9 mouse cellular contexts compared by ENCODE assay signal in genomic region chrX:111894321-111895050, GRCm38 (mm10). TPM values are rescaled to one million over a fixed set of nuclear protein-coding genes. Genes with fewer than 3 reads are reported as not detected.
A peak's percentile ranks its signal among the peaks of the same experiment; 100 is the strongest.
DNase-seq lines count a peak whose midpoint lies in the region; ATAC-seq and TF ChIP-seq lines count a peak whose summit lies in the region.
"Had no signal": no experiment of that assay in that cellular context is flagged by ENCODE, and none has a peak within 500 bp of the region (broad histone marks: within the 10 kb centered on the region; RNA-seq: fewer than 3 reads in every experiment).

No protein-coding gene starts in this region.

- peaks cover 9% of the 10 kb centered on the region; the same call in 1 of the 2 replicates for H3K27me3 ChIP-seq in heart, embryonic 10.5 days (ENCODE audit: insufficient read depth, poor library complexity, severe bottlenecking)
- H3K27me3 ChIP-seq in forebrain, embryonic 14.5 days (replicated peaks; ENCODE audit: control insufficient read depth, insufficient read depth, low read length): 0 out of 2 replicates have a peak, but pooled peaks cover 5% of the 10 kb centered on the region
- peaks cover 11% of the 10 kb centered on the region for H3K27me3 ChIP-seq in limb, embryonic 15.5 days
- H3K27me3 ChIP-seq: CH12.LX had no signal

- H3K4me3 ChIP-seq in heart, embryonic 10.5 days: peak overlapping the region; percentile 56
- peak overlapping the region; percentile 38 to 53; a peak in 3 of 4 replicates for H3K4me3 ChIP-seq in ES-E14 (ENCODE audit: insufficient read depth in 1 of 2, low read depth in 1 of 2, low read length in 2 of 2, poor library complexity in 1 of 2, severe bottlenecking in 1 of 2)
- peak overlapping the region; percentile 39 for H3K4me3 ChIP-seq in forebrain, embryonic 14.5 days (ENCODE audit: low read depth, low read length)
- peak overlapping the region; percentile 44 for H3K4me3 ChIP-seq in limb, embryonic 15.5 days

- no peaks in the 10 kb centered on the region for H3K36me3 ChIP-seq in heart, embryonic 10.5 days
- no peaks in the 10 kb centered on the region for H3K36me3 ChIP-seq in ES-E14 (ENCODE audit: control insufficient read depth, insufficient read depth, low read length, poor library complexity, severe bottlenecking)
- H3K36me3 ChIP-seq in forebrain, embryonic 14.5 days (ENCODE audit: control insufficient read depth, insufficient read depth, low read length): no peaks in the 10 kb centered on the region
- no peaks in the 10 kb centered on the region for H3K36me3 ChIP-seq in limb, embryonic 15.5 days

- H3K9ac ChIP-seq in ES-E14 (ENCODE audit: insufficient read depth, low read depth, low read length, poor library complexity, severe bottlenecking): no peak overlapping the region
- 0 out of 2 replicates have a peak overlapping the region, but pooled peaks have one; percentile 17 for H3K9ac ChIP-seq in forebrain, embryonic 14.5 days (ENCODE audit: low read length)
- no peak overlapping the region for H3K9ac ChIP-seq in limb, embryonic 15.5 days

- 0 out of 2 replicates have a peak overlapping the region, but pooled peaks have one; percentile 29 for H3K27ac ChIP-seq in heart, embryonic 10.5 days
- H3K27ac ChIP-seq in ES-E14 (ENCODE audit: insufficient read depth, low read depth, low read length, poor library complexity, severe bottlenecking): no peak overlapping the region
- no peak overlapping the region for H3K27ac ChIP-seq in forebrain, embryonic 14.5 days (ENCODE audit: low read depth, low read length)
- H3K27ac ChIP-seq in limb, embryonic 15.5 days: no peak overlapping the region

- in situ Hi-C loops in ES-E14 (cut with MboI; ENCODE audit: low sequenced_read_pairs in 2 of 2, unreplicated experiment in 2 of 2): no loop called here

- H3K4me2 ChIP-seq in forebrain, embryonic 14.5 days (ENCODE audit: low read length): peak overlapping the region; percentile 67
- peak overlapping the region; percentile 67 for H3K4me2 ChIP-seq in limb, embryonic 15.5 days

- no peaks in the 10 kb centered on the region for H3K4me1 ChIP-seq in heart, embryonic 10.5 days
- H3K4me1 ChIP-seq in ES-E14 (ENCODE audit: control insufficient read depth in 2 of 2, insufficient read depth in 2 of 2, low read length in 2 of 2, poor library complexity in 1 of 2): no peaks in the 10 kb centered on the region
- no peaks in the 10 kb centered on the region for H3K4me1 ChIP-seq in forebrain, embryonic 14.5 days (ENCODE audit: control insufficient read depth, insufficient read depth, low read length)
- H3K4me1 ChIP-seq in limb, embryonic 15.5 days: 0 out of 2 replicates have a peak, but pooled peaks cover 3% of the 10 kb centered on the region

- peak; percentile 81 for ATAC-seq in forebrain, embryonic 14.5 days
- ATAC-seq in limb, embryonic 15.5 days (ENCODE audit: insufficient number of reproducible peaks, low FRiP score, low TSS enrichment, low read depth): no peak
- no peak for ATAC-seq in activated CD4-positive, CD25-positive, alpha-beta regulatory T cell, adult 4 months

- H3K9me3 ChIP-seq in heart, embryonic 10.5 days: no peaks in the 10 kb centered on the region
- H3K9me3 ChIP-seq in ES-E14 (ENCODE audit: control insufficient read depth, insufficient read depth, low read depth, low read length): no peaks in the 10 kb centered on the region
- H3K9me3 ChIP-seq in forebrain, embryonic 14.5 days (replicated peaks; ENCODE audit: control insufficient read depth, low read length): no peaks in the 10 kb centered on the region
- H3K9me3 ChIP-seq in limb, embryonic 15.5 days: no peaks in the 10 kb centered on the region

- 32% methylated on average over 71 of the region's 71 CpGs for WGBS in heart, embryonic 10.5 days
- WGBS in forebrain, embryonic 14.5 days: 41% methylated on average over 62 of the region's 71 CpGs
- 25% methylated on average over 65 of the region's 71 CpGs for WGBS in limb, embryonic 15.5 days

- DNase-seq in heart, embryonic 10.5 days (ENCODE audit: low spot score): no peak
- DNase-seq in heart, adult 8-10 months (ENCODE audit: low spot score): no peak
- no peak for DNase-seq in ES-E14 (ENCODE audit: low read depth, low spot score)
- peak; percentile 29 for DNase-seq in forebrain, embryonic 14.5 days (ENCODE audit: low spot score)
- peak; percentile 34 for DNase-seq in retina, embryonic 14.5 days (ENCODE audit: low spot score)
- no peak for DNase-seq in spleen, adult 12 weeks (ENCODE audit: low spot score)

TF ChIP-seq in ES-E14, 5 proteins besides CTCF, POLR2A, EP300 and RAD21:
- TF ChIP-seq HCFC1 (IDR thresholded peaks at IDR 0.05; ENCODE audit: borderline replicate concordance, insufficient read depth, low read length): no peak
- TF ChIP-seq MAFK (IDR thresholded peaks at IDR 0.05; ENCODE audit: insufficient read depth, low read depth, low read length): no peak
- no peak for TF ChIP-seq ZNF384 (IDR thresholded peaks at IDR 0.05; ENCODE audit: low read depth, low read length)
- no peak for TF ChIP-seq CHD2 (IDR thresholded peaks at IDR 0.05; ENCODE audit: low read depth, low read length)
- no peak for TF ChIP-seq ZC3H11A (IDR thresholded peaks at IDR 0.05; ENCODE audit: borderline replicate concordance, low read depth, low read length)

RNA-seq across cellular contexts. Expression of gene Gm45194, which starts 3.3 kb away (rescaled TPM):
- 0.37 and 0.39 TPM in 2 replicates for polyA plus RNA-seq in heart, embryonic 10.5 days (2016; fragmentation: Nextera tagmentation; extraction: Ambion mirVana)
- total RNA-seq in heart, adult 8-10 months (2022): not detected
- total RNA-seq in ES-E14 (2012; rRNA removed): 0.21 and 0.36 TPM in 2 replicates
- polyA plus RNA-seq in forebrain, embryonic 14.5 days (2014; fragmentation: Nextera tagmentation; extraction: Ambion mirVana): 0.57 and 0.93 TPM in 2 replicates
- polyA plus RNA-seq in limb, embryonic 15.5 days (2015; fragmentation: Nextera tagmentation; extraction: Ambion mirVana): 0.77 and 1.6 TPM in 2 replicates
- not detected for polyA plus RNA-seq in activated CD4-positive, CD25-positive, alpha-beta regulatory T cell, adult 4 months (2017; shearing (Covaris generic))
- total RNA-seq: CH12.LX had no signal

Comparison
In these comparisons a context has a peak if more than half of its experiments do, and no peak if none do; other contexts are left out.
1. DNase-seq: peak in forebrain, embryonic 14.5 days (single experiment) and retina, embryonic 14.5 days (single experiment); none in heart, embryonic 10.5 days (single experiment), heart, adult 8-10 months (single experiment), ES-E14 (single experiment) and spleen, adult 12 weeks (single experiment).
2. Peak in every context shown above with its lines, with median percentiles within 50 percentile points of each other: H3K4me3 ChIP-seq.